Mouse (Mus musculus) kidney, postnatal 0 days (tissue): ENCODE measurements around the gene Fgfr2. TPM values are rescaled to one million over a fixed set of nuclear protein-coding genes. Genes with fewer than 3 reads are reported as not detected.

Source experiments
- ATAC-seq: fragments of 200-750 bp; cut with Nextera tagmentation; replicated peaks from 2 replicates; pipeline ENCODE4 v1.8.0; 2017; ENCODE audit warnings: low read depth, moderate number of reproducible peaks, moderate TSS enrichment, moderate library complexity; ENCODE audit not compliant: low FRiP score
- DNase-seq: peaks from one replicate; pipeline ENCODE4 v3.0.0-alpha.2; 2016; ENCODE audit warnings: low spot score
- H3K27ac ChIP-seq: fragments of 300-500 bp; sonication (generic); 2 replicates; pipeline ENCODE4 v1.5.1; 2014; ENCODE audit warnings: mild to moderate bottlenecking
- H3K27me3 ChIP-seq: fragments of 300-500 bp; sonication (generic); 2 replicates; pipeline ENCODE4 v1.6.1; 2014; ENCODE audit warnings: low read length, mixed read lengths; ENCODE audit not compliant: insufficient read depth
- H3K36me3 ChIP-seq: fragments of 300-500 bp; sonication (generic); 2 replicates; pipeline ENCODE4 v1.6.1; 2014; ENCODE audit warnings: low read length, mixed read lengths; ENCODE audit not compliant: insufficient read depth
- H3K4me1 ChIP-seq: fragments of 300-500 bp; sonication (generic); replicated peaks from 2 replicates; pipeline ENCODE4 v1.6.1; 2014; ENCODE audit warnings: antibody characterized with exemption, low read length, mixed read lengths; ENCODE audit not compliant: insufficient read depth
- H3K4me2 ChIP-seq: fragments of 300-500 bp; sonication (generic); 2 replicates; pipeline ENCODE4 v1.6.1; 2014; ENCODE audit warnings: mild to moderate bottlenecking, low read length, moderate library complexity, mixed read lengths
- H3K4me3 ChIP-seq: fragments of 300-500 bp; sonication (generic); replicated peaks from 2 replicates; pipeline ENCODE4 v1.5.1; 2014; ENCODE audit warnings: low read depth, low read length
- H3K9ac ChIP-seq: fragments of 300-500 bp; sonication (generic); 2 replicates; pipeline ENCODE4 v1.6.1; 2014; ENCODE audit warnings: low read depth, low read length
- H3K9me3 ChIP-seq: fragments of 300-500 bp; sonication (generic); replicated peaks from 2 replicates; pipeline ENCODE4 v1.6.1; 2016; ENCODE audit warnings: low read length, inconsistent platforms, mixed read lengths
- CTCF ChIP-seq: IDR thresholded peaks from 2 replicates; pipeline ENCODE4 v1.5.1; 2016; ENCODE audit warnings: antibody characterized with exemption, low read depth, mild to moderate bottlenecking, moderate library complexity
- WGBS: fragments of 180-500 bp; shearing (Covaris S2); extraction: QIAGEN DNeasy Blood & Tissue Kit; methylation state at CpG from one replicate; pipeline ENCODE4 v1.1.7; 2014; 5-methylcytosine and 5-hydroxymethylcytosine counted together
- polyA plus RNA-seq: library from polyadenylated mRNA; unstranded; fragments of >200 nt; fragmentation: Nextera tagmentation; extraction: Ambion mirVana; gene quantifications from 2 replicates; pipeline ENCODE4 v1.2.1, GENCODE M21; 2015

Fgfr2 gene
- polyA plus RNA-seq, 1 experiment from 2014 or later, result 79.8 TPM

GRCm38 (mm10) chr7:132025591-132025990 is 1097.6 kb downstream of the Fgfr2 start:
- no peak overlapping the region for H3K9ac ChIP-seq
- no peaks in the 10 kb centered on the region for H3K9me3 ChIP-seq
- no peak overlapping the region for H3K27ac ChIP-seq
- DNase-seq, result no peak
- no peak for ATAC-seq
- no peaks in the 10 kb centered on the region for H3K36me3 ChIP-seq
- TF ChIP-seq CTCF, result no peak
- WGBS, result 70% methylated on average over 6 of the region's 6 CpGs
- H3K27me3 ChIP-seq, result no peaks in the 10 kb centered on the region
- no peak overlapping the region for H3K4me2 ChIP-seq
- H3K4me1 ChIP-seq, result no peaks in the 10 kb centered on the region
- H3K4me3 ChIP-seq, result no peak overlapping the region

DNA sequence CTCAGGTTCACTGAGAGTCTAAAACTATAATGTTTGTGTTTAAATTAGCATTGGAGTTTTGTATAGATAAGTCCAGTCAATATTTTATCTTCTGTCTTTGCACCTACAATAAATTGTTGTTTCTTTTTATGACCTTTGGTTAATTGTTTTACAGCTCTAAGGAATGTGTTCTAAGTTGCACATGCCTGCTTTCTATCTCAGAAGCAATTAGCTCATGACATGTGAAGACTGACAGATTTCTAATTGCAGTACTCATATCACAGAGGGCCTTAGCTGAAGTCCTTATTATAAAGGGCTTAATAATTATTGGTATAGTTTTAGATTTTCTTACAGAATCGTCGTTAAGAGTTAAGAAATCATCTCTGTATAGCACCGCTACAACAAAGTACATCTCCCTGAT is 1107.2 kb downstream of the Fgfr2 start:
- DNase-seq (no peak), ATAC-seq (no peak)
- H3K4me2 ChIP-seq, result no peak overlapping the region
- TF ChIP-seq CTCF, result no peak
- H3K4me3 ChIP-seq, result no peak overlapping the region
- no peaks in the 10 kb centered on the region for H3K9me3 ChIP-seq
- no peaks in the 10 kb centered on the region for H3K36me3 ChIP-seq
- no peak overlapping the region for H3K9ac ChIP-seq
- H3K27ac ChIP-seq, result no peak overlapping the region
- 77% methylated on average over 3 of the region's 3 CpGs for WGBS
- H3K27me3 ChIP-seq, result no peaks in the 10 kb centered on the region
- H3K4me1 ChIP-seq, result no peaks in the 10 kb centered on the region

GRCm38 (mm10) chr7:132015193-132015592 is 1108.0 kb downstream of the Fgfr2 start:
- H3K27me3 ChIP-seq, result no peaks in the 10 kb centered on the region
- DNase-seq, result no peak
- no peaks in the 10 kb centered on the region for H3K9me3 ChIP-seq
- H3K9ac ChIP-seq, result no peak overlapping the region
- no peak for ATAC-seq
- no peaks in the 10 kb centered on the region for H3K4me1 ChIP-seq
- no peak overlapping the region for H3K27ac ChIP-seq
- H3K4me2 ChIP-seq, result no peak overlapping the region
- H3K36me3 ChIP-seq, result no peaks in the 10 kb centered on the region
- H3K4me3 ChIP-seq, result no peak overlapping the region
- WGBS, result 12% methylated on average over 3 of the region's 3 CpGs
- no peak for TF ChIP-seq CTCF

DNA sequence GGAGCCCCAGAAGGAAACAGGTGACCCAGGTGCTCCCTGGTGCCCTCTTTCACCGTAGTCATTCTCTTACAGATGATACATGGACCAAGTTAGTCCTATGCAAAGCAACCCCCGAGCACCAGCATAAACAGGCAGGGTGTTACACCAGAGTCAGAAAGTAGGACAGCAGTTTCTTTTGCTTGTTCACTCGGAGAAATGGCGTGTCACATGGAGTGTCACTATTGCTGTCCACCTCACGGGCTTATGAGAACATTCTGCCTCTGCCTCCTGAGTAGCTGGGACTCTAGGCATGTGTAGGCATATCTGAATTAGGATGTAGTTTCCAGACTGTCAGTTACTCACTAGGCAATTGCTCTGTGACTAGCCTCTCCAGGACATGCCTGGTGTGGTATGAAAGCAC is 1109.2 kb downstream of the Fgfr2 start:
- no peak for ATAC-seq
- no peaks in the 10 kb centered on the region for H3K27me3 ChIP-seq
- TF ChIP-seq CTCF, result no peak
- H3K4me2 ChIP-seq, result no peak overlapping the region
- no peaks in the 10 kb centered on the region for H3K4me1 ChIP-seq
- no peak overlapping the region for H3K9ac ChIP-seq
- no peak for DNase-seq
- H3K9me3 ChIP-seq, result no peaks in the 10 kb centered on the region
- no peak overlapping the region for H3K27ac ChIP-seq
- 81% methylated on average over 5 of the region's 5 CpGs for WGBS
- no peak overlapping the region for H3K4me3 ChIP-seq
- no peaks in the 10 kb centered on the region for H3K36me3 ChIP-seq

GRCm38 (mm10) chr7:132012969-132013679 is 1110.0 kb downstream of the Fgfr2 start:
- ATAC-seq (no peak), DNase-seq (no peak)
- 38% methylated on average over 1 of the region's 1 CpGs for WGBS
- H3K9ac ChIP-seq, result no peak overlapping the region
- no peaks in the 10 kb centered on the region for H3K9me3 ChIP-seq
- no peak for TF ChIP-seq CTCF
- no peak overlapping the region for H3K4me2 ChIP-seq
- no peaks in the 10 kb centered on the region for H3K27me3 ChIP-seq
- H3K4me1 ChIP-seq, result no peaks in the 10 kb centered on the region
- H3K4me3 ChIP-seq, result no peak overlapping the region
- no peaks in the 10 kb centered on the region for H3K36me3 ChIP-seq
- H3K27ac ChIP-seq, result no peak overlapping the region

DNA sequence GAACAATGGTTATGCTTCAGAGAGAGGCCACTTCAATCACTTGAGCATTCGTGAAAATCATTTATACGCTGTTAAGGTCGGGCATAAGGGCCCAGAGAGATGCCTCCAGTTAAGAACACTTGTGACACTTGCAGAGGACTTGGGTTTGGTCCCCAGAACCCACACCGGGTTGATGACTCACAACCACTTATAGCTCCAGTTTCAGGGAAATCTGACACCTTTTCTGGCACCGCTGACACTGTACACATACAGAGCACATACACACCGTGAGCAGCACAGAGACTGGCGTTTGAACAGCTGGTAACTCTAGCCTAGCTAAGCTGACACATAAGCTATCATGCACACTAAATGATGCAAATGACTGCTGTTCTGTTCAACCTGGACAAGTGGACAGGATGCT is 1114.1 kb downstream of the Fgfr2 start:
- DNase-seq (no peak), ATAC-seq (no peak)
- no peak for TF ChIP-seq CTCF
- Histone ChIP-seq H3K36me3 (no peaks in the 10 kb centered on the region), H3K9me3 (no peaks in the 10 kb centered on the region), H3K4me1 (no peaks in the 10 kb centered on the region), H3K4me2 (no peak overlapping the region), H3K27ac (no peak overlapping the region), H3K9ac (no peak overlapping the region), H3K4me3 (no peak overlapping the region), H3K27me3 (no peaks in the 10 kb centered on the region)
- 57% methylated on average over 7 of the region's 7 CpGs for WGBS
